Mouse (Mus musculus) heart, embryonic 13.5 days (tissue): Measurements from ENCODE around the gene Sprr1a. TPM values are rescaled to one million over a fixed set of nuclear protein-coding genes. Genes with fewer than 3 reads are reported as not detected.

Experiments
- ATAC-seq: fragments of 200-750 bp; cut with Nextera tagmentation; 2 replicates; pipeline ENCODE4 v1.8.0; 2017; ENCODE audit warnings: moderate TSS enrichment; ENCODE audit not compliant: insufficient number of reproducible peaks, low FRiP score, low TSS enrichment; ENCODE audit errors: extremely low read depth
- H3K27ac ChIP-seq: fragments of 300-500 bp; sonication (generic); replicated peaks from 2 replicates; pipeline ENCODE4 v1.5.1; 2015; ENCODE audit warnings: moderate library complexity, mild to moderate bottlenecking, inconsistent platforms
- H3K27me3 ChIP-seq: fragments of 300-500 bp; sonication (generic); replicated peaks from 2 replicates; pipeline ENCODE4 v1.6.1; 2015; ENCODE audit warnings: mild to moderate bottlenecking, inconsistent platforms
- H3K36me3 ChIP-seq: fragments of 300-500 bp; sonication (generic); 2 replicates; pipeline ENCODE4 v1.6.1; 2015; ENCODE audit warnings: mild to moderate bottlenecking, inconsistent platforms
- H3K4me1 ChIP-seq: fragments of 300-500 bp; sonication (generic); 2 replicates; pipeline ENCODE4 v1.6.1; 2015; ENCODE audit warnings: inconsistent platforms
- H3K4me2 ChIP-seq: fragments of 300-500 bp; sonication (generic); 2 replicates; pipeline ENCODE4 v1.6.1; 2015; ENCODE audit warnings: inconsistent platforms, mild to moderate bottlenecking, moderate library complexity
- H3K4me3 ChIP-seq: fragments of 300-500 bp; sonication (generic); 2 replicates; pipeline ENCODE4 v1.5.1; 2015; ENCODE audit warnings: moderate library complexity, mild to moderate bottlenecking, inconsistent platforms
- H3K9ac ChIP-seq: fragments of 300-500 bp; sonication (generic); 2 replicates; pipeline ENCODE4 v1.6.1; 2015; ENCODE audit warnings: inconsistent platforms, mild to moderate bottlenecking, moderate library complexity
- H3K9me3 ChIP-seq: fragments of 300-500 bp; sonication (generic); 2 replicates; pipeline ENCODE4 v1.6.1; 2016; ENCODE audit warnings: inconsistent platforms
- WGBS: fragments of 180-500 bp; shearing (Covaris S2); methylation state at CpG from one replicate; pipeline ENCODE4 v1.1.7; 2015; ENCODE audit warnings: mixed read lengths; 5-methylcytosine and 5-hydroxymethylcytosine counted together
- polyA plus RNA-seq: library from polyadenylated mRNA; unstranded; fragments of >200 nt; fragmentation: Nextera tagmentation; extraction: Ambion mirVana; gene quantifications from 2 replicates; pipeline ENCODE4 v1.2.1, GENCODE M21; 2015

Gene Sprr1a
- polyA plus RNA-seq, 1 experiment from 2014 or later = 0.31 TPM

DNA sequence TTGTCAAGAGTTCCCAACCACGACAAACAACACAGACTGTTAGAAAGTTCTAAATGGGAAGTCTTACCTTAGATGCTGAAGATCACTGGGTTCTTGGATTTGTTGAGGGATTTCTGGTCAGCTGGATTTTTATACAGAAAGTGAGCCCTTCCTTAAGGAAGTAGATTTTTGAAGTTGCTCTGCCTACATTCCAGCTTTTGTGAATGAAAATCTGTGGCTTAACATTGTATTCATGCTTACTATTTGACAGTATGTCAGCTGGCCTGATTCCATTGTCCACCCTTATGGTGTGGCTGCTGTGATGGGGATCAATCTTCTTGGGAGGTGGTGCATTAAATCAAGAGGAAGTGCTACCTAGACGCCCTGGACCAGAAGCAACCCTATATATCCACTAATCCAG lies 27.1 kb downstream of the Sprr1a start, which contains the start of gene Sprr3:
Sprr3 (minus strand) TSS at position 101 of the 400 bp plus-strand sequence.
- H3K4me3 ChIP-seq = no peak within 1 kb of the TSS
- H3K27me3 ChIP-seq = no peaks in the 10 kb centered on the region
- 56% methylated on average over 2 of the region's 2 CpGs for WGBS
- no peak within 1 kb of the TSS for H3K9ac ChIP-seq
- no peaks in the 10 kb centered on the region for H3K9me3 ChIP-seq
- H3K27ac ChIP-seq = no peak within 1 kb of the TSS
- no peaks in the 10 kb centered on the region for H3K36me3 ChIP-seq
- no peak for ATAC-seq
- no peaks in the 10 kb centered on the region for H3K4me1 ChIP-seq
- H3K4me2 ChIP-seq = no peak within 1 kb of the TSS

GRCm38 (mm10) chr3:92455151-92455550 lies 30.5 kb downstream of the Sprr1a start:
- WGBS = 52% methylated on average over 5 of the region's 5 CpGs
- Histone ChIP-seq H3K27me3 (no peaks in the 10 kb centered on the region), H3K27ac (no peak overlapping the region), H3K4me2 (no peak overlapping the region), H3K9ac (no peak overlapping the region), H3K4me1 (no peaks in the 10 kb centered on the region), H3K36me3 (no peaks in the 10 kb centered on the region), H3K9me3 (no peaks in the 10 kb centered on the region), H3K4me3 (no peak overlapping the region)
- no peak for ATAC-seq

GRCm38 (mm10) chr3:92440177-92440576 lies 45.5 kb downstream of the Sprr1a start:
- H3K9ac ChIP-seq = no peak overlapping the region
- no peak for ATAC-seq
- no peak overlapping the region for H3K4me3 ChIP-seq
- H3K4me2 ChIP-seq = no peak overlapping the region
- H3K36me3 ChIP-seq = no peaks in the 10 kb centered on the region
- H3K27me3 ChIP-seq = no peaks in the 10 kb centered on the region
- no peak overlapping the region for H3K27ac ChIP-seq
- H3K9me3 ChIP-seq = no peaks in the 10 kb centered on the region
- H3K4me1 ChIP-seq = no peaks in the 10 kb centered on the region
- 78% methylated on average over 3 of the region's 3 CpGs for WGBS

- Histone ChIP-seq H3K9ac (no peak within 1 kb of the TSS), H3K4me3 (no peak within 1 kb of the TSS), H3K27ac (no peak within 1 kb of the TSS), H3K27me3 (no peaks in the 10 kb centered on the region), H3K9me3 (no peaks in the 10 kb centered on the region), H3K36me3 (no peaks in the 10 kb centered on the region), H3K4me2 (no peak within 1 kb of the TSS), H3K4me1 (no peaks in the 10 kb centered on the region)
- WGBS = 79% methylated on average over 3 of the region's 3 CpGs
- ATAC-seq = no peak
Measured at GRCm38 (mm10) chr3:92438689-92439088, 47.0 kb downstream of the Sprr1a start, which contains the start of gene Sprr1b. Gene Sprr1b, minus strand, starts transcription at chr3:92438789.

Other genes starting within 250 kb of the Sprr1a start
- gene Sprr2a3, start 200.5 kb downstream of the Sprr1a start, polyA plus RNA-seq = not detected in 2 replicates
- gene Sprr2b, start 169.3 kb downstream of the Sprr1a start, polyA plus RNA-seq = not detected in 2 replicates
- not detected in 2 replicates for gene Sprr2d, start 146.8 kb downstream of the Sprr1a start, polyA plus RNA-seq
- not detected in 2 replicates for gene Sprr2e, start 133.8 kb downstream of the Sprr1a start, polyA plus RNA-seq
- not detected in 2 replicates for gene Sprr2f, start 120.7 kb downstream of the Sprr1a start, polyA plus RNA-seq
- not detected in 2 replicates for gene Sprr2h, start 100.2 kb downstream of the Sprr1a start, polyA plus RNA-seq
- not detected in 2 replicates for gene Sprr2i, start 77.9 kb downstream of the Sprr1a start, polyA plus RNA-seq
- gene Sprr2j-ps, start 67.8 kb downstream of the Sprr1a start, polyA plus RNA-seq = not detected in 2 replicates
- 6.5 and 6.8 TPM in 2 replicates for gene Gm9774, start 56.5 kb downstream of the Sprr1a start, polyA plus RNA-seq
- not detected in 2 replicates for gene Sprr2k, start 53.3 kb downstream of the Sprr1a start, polyA plus RNA-seq
- gene Sprr1b, start 47.1 kb downstream of the Sprr1a start, polyA plus RNA-seq = not detected in 2 replicates
- not detected in 2 replicates for gene Sprr3, start 27.2 kb downstream of the Sprr1a start, polyA plus RNA-seq
- gene Sprr4, start 14.6 kb upstream of the Sprr1a start, polyA plus RNA-seq = not detected in 2 replicates
- not detected in 2 replicates for gene 2310046K23Rik, start 48.6 kb upstream of the Sprr1a start, polyA plus RNA-seq
- not detected in 2 replicates for gene Ivl, start 87.8 kb upstream of the Sprr1a start, polyA plus RNA-seq
- gene Smcp, start 103.1 kb upstream of the Sprr1a start, polyA plus RNA-seq = not detected in 2 replicates
- gene 2210017I01Rik, start 121.6 kb upstream of the Sprr1a start, polyA plus RNA-seq = not detected in 2 replicates
- gene Lce6a, start 135.8 kb upstream of the Sprr1a start, polyA plus RNA-seq = not detected in 2 replicates
- not detected in 2 replicates for gene Lce1a1, start 162.4 kb upstream of the Sprr1a start, polyA plus RNA-seq
- not detected in 2 replicates for gene Lce1b, start 171.0 kb upstream of the Sprr1a start, polyA plus RNA-seq
- gene Lce1a2, start 184.4 kb upstream of the Sprr1a start, polyA plus RNA-seq = not detected in 2 replicates
- not detected in 2 replicates for gene Lce1c, start 193.4 kb upstream of the Sprr1a start, polyA plus RNA-seq
- gene Lce1d, start 201.3 kb upstream of the Sprr1a start, polyA plus RNA-seq = not detected in 2 replicates
- not detected in 2 replicates for gene Lce1e, start 223.2 kb upstream of the Sprr1a start, polyA plus RNA-seq
- gene Lce1f, start 234.5 kb upstream of the Sprr1a start, polyA plus RNA-seq = not detected in 2 replicates